Mouse (Mus musculus): Measurements from ENCODE around the gene Dus3l.

- TF ChIP-seq ZNF384 (IDR thresholded peaks at IDR 0.05; ENCODE audit: low read depth, low read length) (no peak), HCFC1 (IDR thresholded peaks at IDR 0.05; ENCODE audit: borderline replicate concordance, insufficient read depth, low read length) (no peak), ZC3H11A (IDR thresholded peaks at IDR 0.05; ENCODE audit: borderline replicate concordance, low read depth, low read length) (no peak)
Observed at GRCm38 (mm10) chr17:56729151-56729550, 35.4 kb upstream of the Dus3l start.

Data from ES-E14 (cell line).